9 mouse cellular contexts compared by ENCODE assay signal in the genomic region with DNA sequence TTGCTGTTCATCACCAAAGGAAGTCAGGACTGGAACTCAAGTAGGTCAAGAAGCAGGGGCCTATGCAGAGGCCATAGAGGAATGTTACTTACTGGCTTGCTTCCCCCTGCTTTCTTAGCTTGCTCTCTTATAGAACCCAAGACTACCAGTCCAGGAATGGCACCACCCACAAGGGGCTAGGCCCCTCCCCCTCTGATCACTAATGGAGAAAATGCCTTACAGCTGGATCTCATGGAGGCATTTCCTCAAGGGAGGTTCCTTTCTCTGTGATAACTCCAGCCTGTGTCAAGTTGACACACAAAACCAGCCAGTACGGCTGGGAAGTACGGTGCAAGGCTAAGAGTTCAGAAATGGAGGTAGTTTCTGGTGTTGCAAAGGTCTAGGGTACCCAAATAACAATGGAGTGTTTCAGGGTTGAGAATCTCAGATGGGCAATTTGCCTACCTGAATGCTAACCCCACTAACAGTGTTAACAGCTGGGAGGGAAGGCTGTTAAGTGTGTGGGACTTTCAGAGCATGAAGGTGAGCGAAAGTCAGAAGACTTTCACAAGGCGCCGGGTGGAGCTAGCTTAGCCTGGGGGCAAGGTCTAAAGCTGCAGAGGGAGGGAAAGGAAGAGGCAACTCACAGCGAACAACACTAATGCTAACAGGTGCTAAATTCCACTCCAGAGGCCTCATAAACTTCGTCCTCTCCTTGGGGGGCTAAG. TPM values are rescaled to one million over a fixed set of nuclear protein-coding genes. Genes with fewer than 3 reads are reported as not detected.
A peak's percentile ranks its signal among the peaks of the same experiment; 100 is the strongest.
DNase-seq lines count a peak whose midpoint lies in the region; ATAC-seq and TF ChIP-seq lines count a peak whose summit lies in the region.
"Had no signal": no experiment of that assay in that cellular context is flagged by ENCODE, and none has a peak within 500 bp of the region (broad histone marks: within the 10 kb centered on the region; RNA-seq: fewer than 3 reads in every experiment).

No protein-coding gene starts in this region.

- no peak overlapping the region for H3K4me3 ChIP-seq in neural tube, embryonic 13.5 days
- H3K4me3 ChIP-seq in kidney, postnatal 0 days (replicated peaks; ENCODE audit: low read depth, low read length) = no peak overlapping the region

- peaks cover 64% of the 10 kb centered on the region for H3K27me3 ChIP-seq in neural tube, embryonic 13.5 days
- no peaks in the 10 kb centered on the region for H3K27me3 ChIP-seq in kidney, postnatal 0 days (ENCODE audit: insufficient read depth, low read length)

- H3K9ac ChIP-seq in neural tube, embryonic 13.5 days = no peak overlapping the region
- H3K9ac ChIP-seq in kidney, postnatal 0 days (ENCODE audit: low read depth, low read length) = no peak overlapping the region

- H3K36me3 ChIP-seq in neural tube, embryonic 13.5 days = no peaks in the 10 kb centered on the region
- no peaks in the 10 kb centered on the region for H3K36me3 ChIP-seq in kidney, postnatal 0 days (ENCODE audit: insufficient read depth, low read length)

- DNase-seq in gastrocnemius, adult 18-20 months (ENCODE audit: low spot score) = peak; percentile 28
- DNase-seq in gastrocnemius, postnatal 36 days = no peak
- DNase-seq in neural tube, embryonic 10.5 days (ENCODE audit: extremely low spot score, low spot score) = no peak
- no peak for DNase-seq in kidney, postnatal 0 days (ENCODE audit: low spot score)
- no peak for DNase-seq in thymus, postnatal 4 days
- DNase-seq in urinary bladder, postnatal 25 days (ENCODE audit: low spot score) = no peak
- no peak for DNase-seq in right cerebral cortex, postnatal 25 days

- no peak for TF ChIP-seq CTCF in kidney, postnatal 0 days (IDR thresholded peaks at IDR 0.05; ENCODE audit: low read depth)

- no peak for ATAC-seq in neural tube, embryonic 13.5 days (ENCODE audit: low read depth)
- peak; percentile 31 for ATAC-seq in kidney, postnatal 0 days (replicated peaks; ENCODE audit: low FRiP score, low read depth)
- ATAC-seq: CD4-positive, CD25-positive, alpha-beta regulatory T cell, adult 4 months had no signal

- WGBS in neural tube, embryonic 13.5 days = 17% methylated on average over 7 of the region's 7 CpGs
- 39% methylated on average over 7 of the region's 7 CpGs for WGBS in kidney, postnatal 0 days

- H3K4me1 ChIP-seq in neural tube, embryonic 13.5 days (replicated peaks) = peaks cover 37% of the 10 kb centered on the region
- H3K4me1 ChIP-seq in kidney, postnatal 0 days (replicated peaks; ENCODE audit: insufficient read depth, low read length) = peaks cover 32% of the 10 kb centered on the region

- intact Hi-C loops in gastrocnemius, postnatal 36 days (cut with DNase I) = loop anchor here (5.0 kb wide), 3 partner anchors 41 to 191 kb away; no protein-coding TSS in a partner anchor

- H3K27ac ChIP-seq in neural tube, embryonic 13.5 days (replicated peaks) = no peak overlapping the region
- H3K27ac ChIP-seq in kidney, postnatal 0 days = peak overlapping the region; percentile 93

- no peaks in the 10 kb centered on the region for H3K9me3 ChIP-seq in neural tube, embryonic 13.5 days
- no peaks in the 10 kb centered on the region for H3K9me3 ChIP-seq in kidney, postnatal 0 days (replicated peaks; ENCODE audit: low read length)

- peak overlapping the region; percentile 72; the same call in 1 of the 2 replicates for H3K4me2 ChIP-seq in neural tube, embryonic 13.5 days
- no peak overlapping the region for H3K4me2 ChIP-seq in kidney, postnatal 0 days (ENCODE audit: low read length)

RNA-seq across cellular contexts. Expression of gene Klf9, which starts 8.2 kb away (rescaled TPM):
- 100 to 1,000 TPM; 105 to 142 TPM for total RNA-seq in gastrocnemius, adult 18-20 months (2021)
- total RNA-seq in gastrocnemius, postnatal 36 days (2021) = 100 to 1,000 TPM; 115 to 151 TPM
- polyA plus RNA-seq in neural tube, embryonic 13.5 days (2015; fragmentation: Nextera tagmentation; extraction: Ambion mirVana) = 1.5 and 2.1 TPM in 2 replicates
- polyA plus RNA-seq in kidney, postnatal 0 days (2015; fragmentation: Nextera tagmentation; extraction: Ambion mirVana) = 14.3 and 16.1 TPM in 2 replicates
